Mouse (Mus musculus): ENCODE results near the gene Dus3l.

Dus3l gene

DNA sequence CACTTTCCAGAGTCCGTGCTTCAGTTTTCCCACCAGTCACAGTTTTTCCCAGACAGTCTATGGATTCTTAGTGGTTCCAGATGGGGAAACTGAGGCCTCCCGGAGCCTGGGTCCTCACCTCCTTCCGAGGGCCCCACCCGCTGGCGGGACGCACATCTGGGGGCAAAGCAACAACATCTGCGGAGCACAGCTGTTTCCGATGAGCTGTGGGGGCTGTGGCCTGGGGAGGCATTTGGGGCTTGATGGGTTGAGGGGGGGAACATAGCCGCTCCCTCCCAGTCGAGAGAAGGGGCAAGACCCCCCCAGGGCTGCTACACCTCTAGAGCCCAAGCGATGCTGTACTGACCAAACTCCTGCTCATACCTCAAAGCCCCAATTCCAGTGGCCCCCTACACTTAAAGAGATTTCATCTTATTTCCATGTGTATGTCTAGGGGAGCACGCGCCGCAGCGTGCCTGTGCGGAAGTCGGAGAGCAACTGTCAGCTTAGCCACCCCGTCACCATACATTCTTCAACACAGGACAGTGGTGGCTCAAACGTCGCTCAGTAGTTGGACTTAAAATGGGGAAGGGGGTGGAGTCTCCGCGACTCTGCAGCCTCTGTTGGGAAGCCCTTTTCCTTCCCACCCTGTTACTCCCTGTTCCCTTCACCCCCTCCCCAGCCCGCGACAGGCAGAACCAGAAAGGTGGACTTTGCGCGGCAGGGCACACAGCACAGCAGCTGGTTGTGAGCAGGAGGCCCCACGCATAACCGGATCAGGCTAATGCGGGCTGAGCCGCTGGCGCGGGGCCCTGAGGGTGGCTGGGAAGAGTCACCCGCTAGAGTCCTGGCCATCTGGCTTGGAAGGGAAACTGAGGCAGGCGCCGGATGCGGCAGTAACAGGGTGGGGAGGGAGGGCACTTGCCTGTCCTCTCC, 10.0 kb upstream of the Dus3l start:
- no peak for DNase-seq

- DNase-seq: peak; percentile 52
These were observed 7.7 kb upstream of the Dus3l start for GRCm38 (mm10) chr17:56756703-56757399.

GRCm38 (mm10) chr17:56757416-56758123, 7.0 kb upstream of the Dus3l start, which contains the start of gene Nrtn:
TSS of gene Nrtn (minus strand) at chr17:56757530.
- DNase-seq: peak; percentile 94

- DNase-seq: peak; percentile 78
These were observed 6.4 kb upstream of the Dus3l start for GRCm38 (mm10) chr17:56758132-56758531.

DNA sequence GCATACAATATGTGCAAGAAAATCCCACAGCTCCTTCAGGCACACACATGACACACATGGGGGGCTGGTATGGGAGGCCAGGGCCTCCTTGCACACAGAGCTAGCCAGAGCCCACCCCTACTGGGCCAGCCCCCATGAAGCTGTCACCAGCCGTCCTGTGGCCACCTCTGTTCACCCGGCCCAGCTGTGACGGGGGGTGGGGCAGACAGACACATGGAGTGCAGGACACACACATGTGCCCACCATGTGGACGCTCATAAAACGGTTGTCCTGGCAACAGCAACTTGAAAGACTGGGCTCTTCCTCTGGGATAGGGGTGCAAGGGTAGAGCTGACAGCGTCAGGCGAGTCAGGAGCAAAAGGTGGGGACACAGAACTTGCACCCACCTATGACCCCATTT, 5.3 kb upstream of the Dus3l start:
- DNase-seq: no peak

GRCm38 (mm10) chr17:56761077-56761476, 3.5 kb upstream of the Dus3l start:
- no peak for DNase-seq

- peak; percentile 94 for DNase-seq
These were observed 2.6 kb upstream of the Dus3l start for GRCm38 (mm10) chr17:56761991-56762410.

GRCm38 (mm10) chr17:56762769-56763731, 1.5 kb upstream of the Dus3l start:
- DNase-seq: peak; percentile 70

DNA sequence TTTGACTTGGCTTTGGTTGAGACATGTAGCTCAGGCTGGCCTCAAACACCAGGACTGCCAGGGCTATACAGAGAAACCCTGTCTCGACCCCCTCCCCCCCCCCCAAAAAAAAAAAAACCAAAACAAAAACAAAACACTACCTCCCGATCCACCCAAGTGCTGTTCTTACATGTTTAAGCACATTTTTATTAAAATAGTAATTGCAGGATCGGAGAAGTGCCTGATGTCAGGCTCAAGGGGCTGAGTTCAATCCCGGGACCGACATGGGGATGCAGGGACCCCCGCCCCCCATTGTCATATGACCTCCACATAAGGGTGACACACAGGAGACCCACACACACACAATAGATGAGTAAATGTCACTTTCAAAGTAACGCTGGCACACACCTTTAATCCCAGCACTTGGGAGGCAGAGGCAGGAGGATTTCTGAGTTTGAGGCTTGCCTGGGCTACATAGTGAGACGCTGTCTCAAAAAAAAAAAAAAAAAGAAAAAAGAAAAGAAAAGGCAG, 761 bp upstream of the Dus3l start:
- DNase-seq: no peak

DNA sequence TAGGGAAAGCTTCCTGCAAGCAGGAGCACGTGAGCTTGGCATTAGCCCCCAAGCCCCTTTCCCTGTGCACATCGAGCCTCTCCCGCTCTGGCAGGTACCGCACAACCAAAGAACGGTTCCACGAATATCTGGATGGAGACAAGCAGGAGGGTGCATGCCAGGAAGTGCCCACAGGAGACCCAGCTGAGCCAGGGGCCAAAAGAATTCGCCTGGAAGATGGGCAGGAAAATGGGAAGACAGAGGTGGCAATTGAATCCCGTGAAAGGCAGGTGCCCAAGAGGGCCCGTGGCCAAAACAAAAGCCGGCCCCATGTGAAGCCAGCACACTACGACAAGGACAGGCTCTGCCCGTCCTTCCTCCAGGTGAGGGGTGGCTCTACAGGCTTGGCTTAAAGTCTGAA, 874 bp downstream of the Dus3l start:
- DNase-seq: no peak

- no peak for DNase-seq
These were observed 2.3 kb downstream of the Dus3l start for GRCm38 (mm10) chr17:56766631-56767405.

DNA sequence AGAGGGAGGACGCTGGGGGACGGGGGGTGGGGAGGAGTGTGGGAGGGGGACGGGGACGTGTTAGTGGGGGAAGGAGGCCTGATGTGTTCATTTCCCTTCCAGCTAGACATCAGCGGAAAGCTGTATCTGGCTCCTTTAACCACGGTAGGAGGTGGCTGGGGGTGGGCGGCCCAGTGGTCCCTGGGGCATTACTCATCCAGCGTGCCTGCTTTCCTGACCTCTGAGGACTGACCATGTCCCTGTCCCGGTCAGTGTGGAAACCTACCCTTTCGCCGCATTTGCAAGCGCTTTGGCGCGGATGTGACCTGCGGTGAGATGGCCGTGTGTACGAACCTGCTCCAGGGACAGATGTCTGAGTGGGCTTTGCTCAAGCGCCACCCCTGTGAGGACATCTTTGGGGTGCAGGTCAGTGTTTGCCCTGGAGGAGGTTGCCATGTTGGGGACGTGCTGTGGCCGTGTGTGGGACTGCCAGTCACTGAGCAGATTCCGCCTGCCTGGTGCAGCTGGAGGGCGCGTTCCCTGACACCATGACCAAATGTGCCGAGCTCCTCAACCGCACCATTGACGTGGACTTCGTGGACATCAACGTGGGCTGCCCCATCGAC, 3.1 kb downstream of the Dus3l start:
- DNase-seq: no peak

GRCm38 (mm10) chr17:56768941-56769340, 4.4 kb downstream of the Dus3l start:
- no peak for DNase-seq

DNA sequence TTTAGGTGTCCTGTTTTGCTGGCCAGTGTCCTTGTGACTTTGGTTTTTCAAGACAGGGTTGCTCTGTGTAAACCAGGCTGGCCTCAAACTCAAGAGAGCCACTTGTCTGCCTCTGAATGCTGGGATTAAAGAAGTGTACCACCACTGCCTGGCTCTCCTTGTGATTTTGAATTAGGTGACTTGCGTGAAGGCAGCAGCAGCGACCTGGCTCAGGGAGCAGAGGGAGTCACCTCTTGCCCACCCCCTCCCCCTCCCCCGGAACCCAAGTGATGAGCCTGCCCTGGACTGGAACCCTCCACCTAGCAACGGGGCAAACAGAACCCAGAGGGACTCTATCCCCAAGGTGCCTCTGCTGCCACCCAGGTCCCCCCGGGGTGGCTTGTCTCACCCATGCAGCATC, 5.4 kb downstream of the Dus3l start, which contains the start of gene Prr22:
Gene Prr22 (plus strand): TSS at position 301 of the 400 bp plus-strand sequence.
- no peak for DNase-seq

DNA sequence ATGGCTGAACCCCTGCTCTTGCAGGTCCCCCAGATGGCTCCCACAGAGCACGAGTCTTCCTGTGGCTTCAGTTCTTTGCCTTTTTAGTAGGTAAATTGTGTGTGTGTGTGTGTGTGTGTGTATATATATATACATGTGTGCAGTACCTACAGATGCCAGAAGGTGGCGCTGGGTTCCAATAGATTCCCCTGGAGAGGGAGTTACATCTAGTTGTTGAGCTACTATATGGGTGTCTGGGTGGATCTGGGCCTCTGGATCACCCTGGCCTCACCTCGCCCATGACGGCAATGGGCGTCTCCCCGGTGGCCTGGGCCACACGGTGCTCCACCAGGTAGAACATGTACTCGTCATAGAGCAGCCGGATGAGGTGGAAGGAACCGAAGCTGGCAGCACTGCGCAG, 13.0 kb downstream of the Dus3l start:
- DNase-seq: no peak

GRCm38 (mm10) chr17:56778779-56779362, 14.3 kb downstream of the Dus3l start:
- DNase-seq: peak; percentile 47

GRCm38 (mm10) chr17:56780291-56780978, 15.9 kb downstream of the Dus3l start:
- peak; percentile 43 for DNase-seq

DNA sequence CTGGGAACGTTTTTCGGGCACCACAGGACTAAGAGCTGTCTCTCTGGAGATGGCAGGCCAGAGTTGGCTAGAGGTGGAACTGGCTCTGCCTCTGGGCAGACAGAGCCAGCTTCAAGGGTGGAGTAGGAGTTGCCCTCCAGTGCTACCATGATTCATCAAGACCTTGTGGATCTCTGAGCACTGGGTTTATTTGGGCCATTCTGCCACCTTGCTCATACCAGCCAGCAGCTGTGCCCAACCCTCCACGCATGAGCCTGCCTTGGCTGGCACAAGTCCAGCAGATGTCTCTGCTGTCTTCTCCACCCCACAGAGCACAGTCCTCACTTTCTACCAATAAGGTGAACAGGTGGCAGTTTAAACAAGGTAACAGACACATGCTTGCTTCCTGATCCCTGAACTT, 24.3 kb downstream of the Dus3l start:
- no peak for DNase-seq

GRCm38 (mm10) chr17:56789286-56789685, 24.7 kb downstream of the Dus3l start:
- DNase-seq: no peak

All from kidney, postnatal 14 days (tissue).